Mouse (Mus musculus) small intestine, adult 2 months (tissue): ENCODE results near the gene Cacybp. TPM values are rescaled to one million over a fixed set of nuclear protein-coding genes. Genes with fewer than 3 reads are reported as not detected.

Source experiments
- H3K27ac ChIP-seq: fragments of 200-500 bp; 2 replicates; pipeline ENCODE4 v1.5.1; 2012; ENCODE audit warnings: low read depth, low read length, control low read depth, inconsistent platforms; ENCODE audit not compliant: insufficient read depth
- H3K27me3 ChIP-seq: fragments of 200-500 bp; 2 replicates; pipeline ENCODE4 v1.6.1; 2012; ENCODE audit warnings: mild to moderate bottlenecking, moderate library complexity, low read length, inconsistent platforms; ENCODE audit not compliant: control insufficient read depth, insufficient read depth
- H3K36me3 ChIP-seq: fragments of 200-500 bp; 2 replicates; pipeline ENCODE4 v1.6.1; 2012; ENCODE audit warnings: mild to moderate bottlenecking, low read length, control low read depth, inconsistent platforms; ENCODE audit not compliant: control insufficient read depth, insufficient read depth
- H3K4me1 ChIP-seq: fragments of 200-500 bp; 2 replicates; pipeline ENCODE4 v1.6.1; 2012; ENCODE audit warnings: low read length, inconsistent platforms, mixed read lengths; ENCODE audit not compliant: control insufficient read depth, insufficient read depth, insufficient read length
- H3K4me3 ChIP-seq: fragments of 200-500 bp; 2 replicates; pipeline ENCODE4 v1.5.1; 2012; ENCODE audit warnings: low read depth, mild to moderate bottlenecking, control low read depth, inconsistent platforms, low read length, moderate library complexity
- CTCF ChIP-seq: fragments of 200-500 bp; IDR thresholded peaks from 2 replicates; pipeline ENCODE4 v1.5.1; 2012; ENCODE audit warnings: low read depth, mild to moderate bottlenecking, control low read depth, inconsistent platforms, low read length, moderate library complexity, mixed read lengths; ENCODE audit not compliant: insufficient replicate concordance, insufficient read length; ENCODE audit errors: extremely low read depth
- POLR2A ChIP-seq: fragments of 200-500 bp; IDR thresholded peaks from 2 replicates; pipeline ENCODE4 v1.6.1; 2012; ENCODE audit warnings: low read depth, mild to moderate bottlenecking, control low read depth, inconsistent platforms, low read length, moderate library complexity
- WGBS: fragments of 180-500 bp; shearing (Covaris S2); methylation state at CpG from one replicate; pipeline ENCODE4 v1.1.7; 2018; 5-methylcytosine and 5-hydroxymethylcytosine counted together
- polyA plus RNA-seq: library from polyadenylated mRNA; depleted of rRNA; stranded (reverse); fragments of >200 nt; gene quantifications from 2 replicates; pipeline ENCODE4 v1.2.3, GENCODE M21; 2012; rRNA removed

The Cacybp gene
- polyA plus RNA-seq: 0.53 and 1.4 TPM in 2 replicates

GRCm38 (mm10) chr1:160212703-160213669, at the start of gene Cacybp:
TSS of gene Cacybp (minus strand) at chr1:160212875.
- TF ChIP-seq POLR2A (peak; percentile 54; the same call in 1 of the 2 replicates), CTCF (peak; percentile 98)
- H3K27ac ChIP-seq: peak within 1 kb of the TSS; percentile 96
- peak within 1 kb of the TSS; percentile 86 for H3K4me3 ChIP-seq
- H3K27me3 ChIP-seq: no peaks in the 10 kb centered on the region
- H3K36me3 ChIP-seq: no peaks in the 10 kb centered on the region
- WGBS: under 1% methylated on average over 73 of the region's 76 CpGs
- H3K4me1 ChIP-seq: peaks cover 3% of the 10 kb centered on the region; the same call in 1 of the 2 replicates

GRCm38 (mm10) chr1:160262415-160262814, 49.7 kb upstream of the Cacybp start:
- no peaks in the 10 kb centered on the region for H3K27me3 ChIP-seq
- H3K4me3 ChIP-seq: no peak overlapping the region
- TF ChIP-seq CTCF: no peak
- no peak for TF ChIP-seq POLR2A
- peaks cover 2% of the 10 kb centered on the region; the same call in 1 of the 2 replicates for H3K36me3 ChIP-seq
- peaks cover 10% of the 10 kb centered on the region for H3K4me1 ChIP-seq
- no peak overlapping the region for H3K27ac ChIP-seq
- 65% methylated on average over 4 of the region's 4 CpGs for WGBS

GRCm38 (mm10) chr1:160261849-160262248, 49.2 kb upstream of the Cacybp start:
- 83% methylated on average over 2 of the region's 2 CpGs for WGBS
- no peak overlapping the region for H3K4me3 ChIP-seq
- H3K4me1 ChIP-seq: peaks cover 10% of the 10 kb centered on the region
- H3K27ac ChIP-seq: no peak overlapping the region
- TF ChIP-seq POLR2A (no peak), CTCF (no peak)
- H3K27me3 ChIP-seq: no peaks in the 10 kb centered on the region
- H3K36me3 ChIP-seq: peaks cover 5% of the 10 kb centered on the region

- Histone ChIP-seq H3K36me3 (peaks cover 10% of the 10 kb centered on the region), H3K4me1 (peaks cover 10% of the 10 kb centered on the region), H3K27ac (no peak overlapping the region), H3K4me3 (no peak overlapping the region), H3K27me3 (no peaks in the 10 kb centered on the region)
- WGBS: 71% methylated on average over 4 of the region's 4 CpGs
- TF ChIP-seq POLR2A (no peak), CTCF (no peak)
Measured at GRCm38 (mm10) chr1:160260605-160261004, 47.9 kb upstream of the Cacybp start.

GRCm38 (mm10) chr1:160259884-160260283, 47.2 kb upstream of the Cacybp start:
- TF ChIP-seq POLR2A (no peak), CTCF (no peak)
- H3K27me3 ChIP-seq: no peaks in the 10 kb centered on the region
- peaks cover 9% of the 10 kb centered on the region for H3K36me3 ChIP-seq
- 26% methylated on average over 7 of the region's 7 CpGs for WGBS
- peaks cover 10% of the 10 kb centered on the region for H3K4me1 ChIP-seq
- no peak overlapping the region for H3K4me3 ChIP-seq
- no peak overlapping the region for H3K27ac ChIP-seq

GRCm38 (mm10) chr1:160253108-160253507, 40.4 kb upstream of the Cacybp start:
- TF ChIP-seq CTCF (no peak), POLR2A (no peak)
- WGBS: 92% methylated on average over 2 of the region's 2 CpGs
- Histone ChIP-seq H3K4me3 (no peak overlapping the region), H3K4me1 (no peaks in the 10 kb centered on the region), H3K27ac (no peak overlapping the region), H3K36me3 (peaks cover 16% of the 10 kb centered on the region), H3K27me3 (no peaks in the 10 kb centered on the region)

GRCm38 (mm10) chr1:160251388-160252007, 38.8 kb upstream of the Cacybp start:
- Histone ChIP-seq H3K36me3 (peaks cover 12% of the 10 kb centered on the region), H3K27ac (no peak overlapping the region), H3K4me3 (no peak overlapping the region), H3K4me1 (no peaks in the 10 kb centered on the region), H3K27me3 (no peaks in the 10 kb centered on the region)
- 75% methylated on average over 5 of the region's 5 CpGs for WGBS
- TF ChIP-seq POLR2A (no peak), CTCF (no peak)
